Mouse (Mus musculus) embryonic fibroblast, embryonic 13.5 days (primary cell): ENCODE data around the gene Msh6.

Source experiments
- CTCF ChIP-seq: IDR thresholded peaks from 2 replicates; pipeline ENCODE4 v1.5.1; 2011; ENCODE audit warnings: mild to moderate bottlenecking, control low read depth, low read length, moderate library complexity, borderline replicate concordance; ENCODE audit not compliant: insufficient read depth
- POLR2A ChIP-seq: IDR thresholded peaks from 2 replicates; pipeline ENCODE4 v1.6.1; 2011; ENCODE audit warnings: low read depth, mild to moderate bottlenecking, control low read depth, low read length, moderate library complexity

DNA sequence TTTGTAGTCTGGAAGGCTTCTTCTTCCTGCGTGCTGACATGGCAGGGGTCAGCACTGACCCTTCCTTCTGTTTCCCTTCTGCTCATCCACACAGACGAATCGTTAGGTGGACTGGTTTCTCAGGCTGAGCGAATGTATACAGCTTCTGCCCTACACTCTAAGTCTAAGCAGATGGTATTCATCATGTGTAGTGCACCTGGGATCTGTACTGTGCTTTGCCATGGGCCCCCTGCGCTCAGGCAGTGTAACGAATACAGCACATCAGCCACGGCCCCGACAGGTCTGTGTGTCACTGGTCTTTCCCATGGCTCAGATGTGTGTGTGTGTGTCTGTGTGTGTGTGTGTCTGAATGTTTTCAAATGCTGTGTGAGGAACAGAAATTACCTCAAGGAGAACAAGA, 32.1 kb downstream of the Msh6 start:
- TF ChIP-seq CTCF (no peak), POLR2A (no peak)
